Mouse (Mus musculus): ENCODE measurements around the gene Slc6a21. TPM values are rescaled to one million over a fixed set of nuclear protein-coding genes. Genes with fewer than 3 reads are reported as not detected.

Gene Slc6a21
- polyA plus RNA-seq, 1 experiment = not detected

- Histone ChIP-seq H3K36me3 (ENCODE audit: control insufficient read depth, insufficient read depth, low read length) (no peaks in the 10 kb centered on the region), H3K4me1 (ENCODE audit: control insufficient read depth, insufficient read depth, insufficient read length, low read length) (no peaks in the 10 kb centered on the region), H3K27me3 (ENCODE audit: control insufficient read depth, insufficient read depth, low read length) (no peaks in the 10 kb centered on the region), H3K27ac (ENCODE audit: insufficient read depth, low read depth, low read length) (no peak overlapping the region), H3K4me3 (ENCODE audit: low read depth, low read length) (no peak overlapping the region)
- TF ChIP-seq CTCF (IDR thresholded peaks at IDR 0.05; ENCODE audit: extremely low read depth, insufficient read length, insufficient replicate concordance, low read depth, low read length) = no peak
- 70% methylated on average over 13 of the region's 13 CpGs for WGBS
These were observed 9.2 kb downstream of the Slc6a21 start for GRCm38 (mm10) chr7:45286486-45286885.

- no peaks in the 10 kb centered on the region for H3K36me3 ChIP-seq (ENCODE audit: control insufficient read depth, insufficient read depth, low read length)
- 0 out of 2 replicates have a peak, but pooled peaks cover 3% of the 10 kb centered on the region for H3K27me3 ChIP-seq (ENCODE audit: control insufficient read depth, insufficient read depth, low read length)
- no peaks in the 10 kb centered on the region for H3K4me1 ChIP-seq (ENCODE audit: control insufficient read depth, insufficient read depth, insufficient read length, low read length)
- H3K27ac ChIP-seq (ENCODE audit: insufficient read depth, low read depth, low read length) = no peak overlapping the region
- TF ChIP-seq POLR2A (IDR thresholded peaks at IDR 0.05; ENCODE audit: low read depth, low read length) (no peak), CTCF (IDR thresholded peaks at IDR 0.05; ENCODE audit: extremely low read depth, insufficient read length, insufficient replicate concordance, low read depth, low read length) (no peak)
- 82% methylated on average over 1 of the region's 1 CpGs for WGBS
- H3K4me3 ChIP-seq (ENCODE audit: low read depth, low read length) = no peak overlapping the region
These were observed 19.3 kb downstream of the Slc6a21 start for GRCm38 (mm10) chr7:45296626-45297025.

GRCm38 (mm10) chr7:45297563-45297962 is 20.2 kb downstream of the Slc6a21 start:
- Histone ChIP-seq H3K4me1 (ENCODE audit: control insufficient read depth, insufficient read depth, insufficient read length, low read length) (no peaks in the 10 kb centered on the region), H3K36me3 (ENCODE audit: control insufficient read depth, insufficient read depth, low read length) (peaks cover under 1% of the 10 kb centered on the region; the same call in 1 of the 2 replicates), H3K27ac (ENCODE audit: insufficient read depth, low read depth, low read length) (no peak overlapping the region), H3K4me3 (ENCODE audit: low read depth, low read length) (no peak overlapping the region), H3K27me3 (ENCODE audit: control insufficient read depth, insufficient read depth, low read length) (no peaks in the 10 kb centered on the region)
- TF ChIP-seq CTCF (IDR thresholded peaks at IDR 0.05; ENCODE audit: extremely low read depth, insufficient read length, insufficient replicate concordance, low read depth, low read length) = no peak
- TF ChIP-seq POLR2A (IDR thresholded peaks at IDR 0.05; ENCODE audit: low read depth, low read length) = no peak
- 52% methylated on average over 3 of the region's 3 CpGs for WGBS

- no peak overlapping the region for H3K27ac ChIP-seq (ENCODE audit: insufficient read depth, low read depth, low read length)
- peaks cover 22% of the 10 kb centered on the region for H3K36me3 ChIP-seq (ENCODE audit: control insufficient read depth, insufficient read depth, low read length)
- no peak overlapping the region for H3K4me3 ChIP-seq (ENCODE audit: low read depth, low read length)
- no peaks in the 10 kb centered on the region for H3K4me1 ChIP-seq (ENCODE audit: control insufficient read depth, insufficient read depth, insufficient read length, low read length)
- H3K27me3 ChIP-seq (ENCODE audit: control insufficient read depth, insufficient read depth, low read length) = no peaks in the 10 kb centered on the region
- TF ChIP-seq POLR2A (IDR thresholded peaks at IDR 0.05; ENCODE audit: low read depth, low read length) = no peak
- peak; percentile 59; the same call in 1 of the 2 replicates for TF ChIP-seq CTCF (IDR thresholded peaks at IDR 0.05; ENCODE audit: extremely low read depth, insufficient read length, insufficient replicate concordance, low read depth, low read length)
- WGBS = 12% methylated on average over 5 of the region's 5 CpGs
These were observed 22.4 kb downstream of the Slc6a21 start for GRCm38 (mm10) chr7:45299752-45300151.

GRCm38 (mm10) chr7:45300270-45300669 is 23.0 kb downstream of the Slc6a21 start:
- no peak overlapping the region for H3K27ac ChIP-seq (ENCODE audit: insufficient read depth, low read depth, low read length)
- 5% methylated on average over 6 of the region's 6 CpGs for WGBS
- no peaks in the 10 kb centered on the region for H3K4me1 ChIP-seq (ENCODE audit: control insufficient read depth, insufficient read depth, insufficient read length, low read length)
- H3K36me3 ChIP-seq (ENCODE audit: control insufficient read depth, insufficient read depth, low read length) = peaks cover 22% of the 10 kb centered on the region
- H3K4me3 ChIP-seq (ENCODE audit: low read depth, low read length) = no peak overlapping the region
- no peak for TF ChIP-seq POLR2A (IDR thresholded peaks at IDR 0.05; ENCODE audit: low read depth, low read length)
- TF ChIP-seq CTCF (IDR thresholded peaks at IDR 0.05; ENCODE audit: extremely low read depth, insufficient read length, insufficient replicate concordance, low read depth, low read length) = peak; percentile 71; the same call in 1 of the 2 replicates
- H3K27me3 ChIP-seq (ENCODE audit: control insufficient read depth, insufficient read depth, low read length) = no peaks in the 10 kb centered on the region

- H3K27ac ChIP-seq (ENCODE audit: insufficient read depth, low read depth, low read length) = no peak overlapping the region
- TF ChIP-seq POLR2A (IDR thresholded peaks at IDR 0.05; ENCODE audit: low read depth, low read length) = no peak
- no peak for TF ChIP-seq CTCF (IDR thresholded peaks at IDR 0.05; ENCODE audit: extremely low read depth, insufficient read length, insufficient replicate concordance, low read depth, low read length)
- no peak overlapping the region for H3K4me3 ChIP-seq (ENCODE audit: low read depth, low read length)
- no peaks in the 10 kb centered on the region for H3K4me1 ChIP-seq (ENCODE audit: control insufficient read depth, insufficient read depth, insufficient read length, low read length)
- H3K27me3 ChIP-seq (ENCODE audit: control insufficient read depth, insufficient read depth, low read length) = no peaks in the 10 kb centered on the region
- peaks cover 33% of the 10 kb centered on the region for H3K36me3 ChIP-seq (ENCODE audit: control insufficient read depth, insufficient read depth, low read length)
- 66% methylated on average over 8 of the region's 8 CpGs for WGBS
These were observed 25.3 kb downstream of the Slc6a21 start for GRCm38 (mm10) chr7:45302626-45303025.

- no peak overlapping the region for H3K27ac ChIP-seq (ENCODE audit: insufficient read depth, low read depth, low read length)
- H3K4me1 ChIP-seq (ENCODE audit: control insufficient read depth, insufficient read depth, insufficient read length, low read length) = no peaks in the 10 kb centered on the region
- H3K36me3 ChIP-seq (ENCODE audit: control insufficient read depth, insufficient read depth, low read length) = peaks cover 50% of the 10 kb centered on the region
- H3K4me3 ChIP-seq (ENCODE audit: low read depth, low read length) = no peak overlapping the region
- WGBS = 33% methylated on average over 12 of the region's 13 CpGs
- TF ChIP-seq CTCF (IDR thresholded peaks at IDR 0.05; ENCODE audit: extremely low read depth, insufficient read length, insufficient replicate concordance, low read depth, low read length) = no peak
- no peak for TF ChIP-seq POLR2A (IDR thresholded peaks at IDR 0.05; ENCODE audit: low read depth, low read length)
- H3K27me3 ChIP-seq (ENCODE audit: control insufficient read depth, insufficient read depth, low read length) = no peaks in the 10 kb centered on the region
These were observed 27.6 kb downstream of the Slc6a21 start for GRCm38 (mm10) chr7:45304869-45305268.

Measured in small intestine, adult 2 months (tissue).